Mouse (Mus musculus) cerebellum, adult 9-10 months (tissue): ENCODE measurements around the gene Mus81.

Experiments used
- DNase-seq: peaks from one replicate; pipeline ENCODE4 v3.0.0; 2022

Gene Mus81

GRCm38 (mm10) chr19:5466916-5467500 lies 21.2 kb downstream of the Mus81 start:
- DNase-seq = no peak

- no peak for DNase-seq
These were observed 23.2 kb downstream of the Mus81 start for GRCm38 (mm10) chr19:5465037-5465436.

GRCm38 (mm10) chr19:5463791-5464562 lies 24.2 kb downstream of the Mus81 start:
- peak; percentile 74 for DNase-seq

GRCm38 (mm10) chr19:5463212-5463611 lies 25.0 kb downstream of the Mus81 start:
- DNase-seq = no peak

- no peak for DNase-seq
These were observed 26.8 kb downstream of the Mus81 start for GRCm38 (mm10) chr19:5461411-5461810.

GRCm38 (mm10) chr19:5460465-5460911 lies 27.7 kb downstream of the Mus81 start, which contains the start of gene Fibp:
Gene Fibp (plus strand): TSS chr19:5460615.
- DNase-seq = peak; percentile 86

GRCm38 (mm10) chr19:5459896-5460295 lies 28.3 kb downstream of the Mus81 start:
- no peak for DNase-seq

- DNase-seq = peak; percentile 60
These were observed 29.2 kb downstream of the Mus81 start for GRCm38 (mm10) chr19:5459019-5459418.

GRCm38 (mm10) chr19:5457746-5458442 lies 30.3 kb downstream of the Mus81 start, which contains the start of gene Ccdc85b:
Gene Ccdc85b (minus strand): TSS chr19:5457894.
- peak; percentile 57 for DNase-seq

- peak; percentile 98 for DNase-seq
These were observed 31.1 kb downstream of the Mus81 start for GRCm38 (mm10) chr19:5456922-5457745.

- DNase-seq = no peak
These were observed 31.8 kb downstream of the Mus81 start for GRCm38 (mm10) chr19:5456241-5456921.

- DNase-seq = no peak
These were observed 32.6 kb downstream of the Mus81 start for GRCm38 (mm10) chr19:5455568-5455967.

GRCm38 (mm10) chr19:5455037-5455436 lies 33.2 kb downstream of the Mus81 start:
- DNase-seq = peak; percentile 48

GRCm38 (mm10) chr19:5451766-5452165 lies 36.4 kb downstream of the Mus81 start:
- no peak for DNase-seq

GRCm38 (mm10) chr19:5449673-5450072 lies 38.5 kb downstream of the Mus81 start:
- no peak for DNase-seq

- DNase-seq = no peak
These were observed 39.6 kb downstream of the Mus81 start for GRCm38 (mm10) chr19:5448354-5449150.

- no peak for DNase-seq
These were observed 40.5 kb downstream of the Mus81 start, which contains the start of gene Fosl1 for GRCm38 (mm10) chr19:5447515-5448353. Gene Fosl1 (plus strand): TSS chr19:5447547.

GRCm38 (mm10) chr19:5445747-5446146 lies 42.5 kb downstream of the Mus81 start:
- DNase-seq = no peak

- DNase-seq = no peak
These were observed 43.2 kb downstream of the Mus81 start for GRCm38 (mm10) chr19:5444954-5445353.

- DNase-seq = no peak
These were observed 43.8 kb downstream of the Mus81 start for GRCm38 (mm10) chr19:5444371-5444908.
